Mouse (Mus musculus): ENCODE results near the gene Cers5.
A peak's percentile ranks its signal among the peaks of the same experiment; 100 is the strongest.
"Not testable (repeated sequence)": the region's sequence is repeated elsewhere in the genome, so short reads cannot be mapped to it uniquely, and the experiment has no call there.

The Cers5 gene

GRCm38 (mm10) chr15:99772881-99772924 lies at the start of gene Cers5:
TSS of gene Cers5 (minus strand) at chr15:99772885.
- DNase-seq (ENCODE audit: low read depth, low spot score): not testable (repeated sequence)

GRCm38 (mm10) chr15:99819621-99820279 lies 47.1 kb upstream of the Cers5 start:
- DNase-seq (ENCODE audit: low read depth, low spot score): no peak

- DNase-seq (ENCODE audit: low read depth, low spot score): no peak
Measured at GRCm38 (mm10) chr15:99819109-99819440, 46.4 kb upstream of the Cers5 start.

GRCm38 (mm10) chr15:99818321-99819108 lies 45.8 kb upstream of the Cers5 start:
- no peak for DNase-seq (ENCODE audit: low read depth, low spot score)

- no peak for DNase-seq (ENCODE audit: low read depth, low spot score)
Measured at GRCm38 (mm10) chr15:99817343-99818235, 44.9 kb upstream of the Cers5 start.

GRCm38 (mm10) chr15:99815999-99816398 lies 43.3 kb upstream of the Cers5 start:
- DNase-seq (ENCODE audit: low read depth, low spot score): peak; percentile 40

GRCm38 (mm10) chr15:99814554-99815260 lies 42.0 kb upstream of the Cers5 start:
- DNase-seq (ENCODE audit: low read depth, low spot score): no peak

- DNase-seq (ENCODE audit: low read depth, low spot score): no peak
Measured at GRCm38 (mm10) chr15:99813639-99814038, 41.0 kb upstream of the Cers5 start.

GRCm38 (mm10) chr15:99812097-99812496 lies 39.4 kb upstream of the Cers5 start:
- no peak for DNase-seq (ENCODE audit: low read depth, low spot score)

- DNase-seq (ENCODE audit: low read depth, low spot score): no peak
Measured at GRCm38 (mm10) chr15:99807776-99808735, 35.4 kb upstream of the Cers5 start.

- DNase-seq (ENCODE audit: low read depth, low spot score): peak; percentile 36
Measured at GRCm38 (mm10) chr15:99806171-99806570, 33.5 kb upstream of the Cers5 start.

- no peak for DNase-seq (ENCODE audit: low read depth, low spot score)
Measured at GRCm38 (mm10) chr15:99805673-99806072, 33.0 kb upstream of the Cers5 start.

- no peak for DNase-seq (ENCODE audit: low read depth, low spot score)
Measured at GRCm38 (mm10) chr15:99803186-99803644, 30.5 kb upstream of the Cers5 start.

- DNase-seq (ENCODE audit: low read depth, low spot score): no peak
Measured at GRCm38 (mm10) chr15:99801885-99802572, 29.3 kb upstream of the Cers5 start.

GRCm38 (mm10) chr15:99799706-99800105 lies 27.0 kb upstream of the Cers5 start:
- peak; percentile 38 for DNase-seq (ENCODE audit: low read depth, low spot score)

- no peak for DNase-seq (ENCODE audit: low read depth, low spot score)
Measured at GRCm38 (mm10) chr15:99797898-99798297, 25.2 kb upstream of the Cers5 start.

GRCm38 (mm10) chr15:99796735-99797134 lies 24.1 kb upstream of the Cers5 start:
- no peak for DNase-seq (ENCODE audit: low read depth, low spot score)

GRCm38 (mm10) chr15:99796066-99796465 lies 23.4 kb upstream of the Cers5 start:
- DNase-seq (ENCODE audit: low read depth, low spot score): peak; percentile 59

GRCm38 (mm10) chr15:99792221-99792815 lies 19.6 kb upstream of the Cers5 start:
- peak; percentile 36 for DNase-seq (ENCODE audit: low read depth, low spot score)

- no peak for DNase-seq (ENCODE audit: low read depth, low spot score)
Measured at GRCm38 (mm10) chr15:99791003-99791402, 18.3 kb upstream of the Cers5 start.

All from ES-CJ7 (cell line).